Mouse (Mus musculus) olfactory bulb, adult 2 months (tissue): ENCODE results near the gene Nol9.

Experiments used
- CTCF ChIP-seq: fragments of 200-500 bp; IDR thresholded peaks from 2 replicates; pipeline ENCODE4 v1.5.1; 2012; ENCODE audit warnings: low read depth, mild to moderate bottlenecking, low read length, moderate library complexity; ENCODE audit not compliant: insufficient read depth
- POLR2A ChIP-seq: fragments of 200-500 bp; IDR thresholded peaks from 2 replicates; pipeline ENCODE4 v1.6.1; 2012; ENCODE audit warnings: mild to moderate bottlenecking, low read depth, low read length, moderate library complexity; ENCODE audit not compliant: insufficient read depth

DNA sequence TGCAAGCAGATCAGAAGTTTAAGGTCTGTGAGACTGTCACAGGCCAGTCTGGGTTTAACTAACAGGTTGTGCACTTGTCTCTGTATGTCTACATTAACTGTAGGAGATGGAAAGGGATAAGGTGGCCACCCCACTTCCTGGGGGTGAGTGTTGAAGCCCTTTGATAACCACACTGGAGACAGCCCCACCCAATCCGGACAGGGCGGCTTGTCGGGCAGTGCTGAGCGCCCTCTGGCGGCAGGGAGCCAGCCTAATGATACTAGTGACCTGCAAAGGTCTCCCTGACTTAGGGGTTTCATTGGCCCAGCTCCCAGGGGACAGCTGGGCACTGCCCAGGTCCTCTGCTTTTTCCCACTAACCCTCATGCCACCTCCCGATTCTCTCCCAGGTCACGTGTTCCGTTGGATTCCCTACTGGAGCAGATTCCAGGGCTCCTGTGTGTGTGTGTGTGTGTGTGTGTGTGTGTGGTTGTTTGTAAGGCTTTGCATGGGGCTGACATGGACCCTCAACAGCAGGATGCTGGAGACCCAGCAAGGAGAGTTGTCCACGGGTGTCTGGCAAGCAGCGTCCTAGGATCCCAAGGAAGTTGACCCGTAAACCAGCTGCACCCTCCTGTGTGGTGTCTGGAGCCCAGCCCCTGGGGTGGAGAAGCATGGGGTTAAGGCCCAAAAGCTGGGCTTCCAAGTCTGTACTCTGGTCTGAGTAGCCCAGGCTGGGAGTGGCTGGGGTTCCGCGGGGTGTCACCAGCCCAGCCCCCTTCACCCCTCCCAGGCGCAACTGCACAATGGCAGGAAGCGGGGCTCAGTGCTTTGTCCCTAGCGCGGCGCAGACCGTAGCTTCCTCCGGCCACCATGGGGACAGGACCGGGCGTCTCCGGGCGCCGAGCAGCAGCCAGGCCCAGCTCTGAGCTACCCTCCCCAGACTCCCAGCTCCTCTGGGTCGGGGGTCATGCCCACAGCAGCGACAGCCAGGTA, 57.1 kb downstream of the Nol9 start:
- no peak for TF ChIP-seq POLR2A
- peak; percentile 89 for TF ChIP-seq CTCF
